Mouse (Mus musculus) T-helper 17 cell (primary cell): ENCODE results near the gene Adam15.

Source experiments
- in situ Hi-C, 2 experiments: fragments of 300-600 bp; cut with MboI, MseI; formaldehyde crosslinking; loops; 1 replicate in 1 of 2; 2 replicates in 1 of 2; pipeline ENCODE4 v1.15.1; 2025; ENCODE audit warnings: high pct_unique_total_duplicates in 2 of 2

Gene Adam15

GRCm38 (mm10) chr3:89354816-89355511 lies 5.2 kb upstream of the Adam15 start:
- in situ Hi-C loops: no loop called here

GRCm38 (mm10) chr3:89351271-89351670 lies 1.5 kb upstream of the Adam15 start:
- in situ Hi-C loops: no loop called here

GRCm38 (mm10) chr3:89348911-89349868 lies 606 bp downstream of the Adam15 start:
- in situ Hi-C loops: loop anchor here (10.0 kb wide), 1 partner anchor 136 kb away; no protein-coding TSS in a partner anchor

GRCm38 (mm10) chr3:89347916-89348315 lies 1.9 kb downstream of the Adam15 start:
- in situ Hi-C loops: loop anchor here (10.0 kb wide), 1 partner anchor 137 kb away; no protein-coding TSS in a partner anchor

- in situ Hi-C loops: loop anchor here (10.0 kb wide), 1 partner anchor 138 kb away; no protein-coding TSS in a partner anchor
These were observed 2.8 kb downstream of the Adam15 start for GRCm38 (mm10) chr3:89346815-89347540.

GRCm38 (mm10) chr3:89343279-89343678 lies 6.5 kb downstream of the Adam15 start:
- in situ Hi-C loops: loop anchor here (10.0 kb wide), 1 partner anchor 142 kb away; no protein-coding TSS in a partner anchor

- in situ Hi-C loops: loop anchor here (10.0 kb wide), 1 partner anchor 143 kb away; no protein-coding TSS in a partner anchor
These were observed 8.0 kb downstream of the Adam15 start for GRCm38 (mm10) chr3:89341794-89342193.

- in situ Hi-C loops: loop anchor here (10.0 kb wide), 1 partner anchor 144 kb away; no protein-coding TSS in a partner anchor
These were observed 9.3 kb downstream of the Adam15 start for GRCm38 (mm10) chr3:89340465-89340864.

- in situ Hi-C loops: no loop called here
These were observed 10.4 kb downstream of the Adam15 start for GRCm38 (mm10) chr3:89339416-89339815.

- in situ Hi-C loops: no loop called here
These were observed 11.8 kb downstream of the Adam15 start, which contains the start of gene Efna4 for GRCm38 (mm10) chr3:89337721-89338578. Gene Efna4, minus strand, starts transcription at chr3:89338028.

- in situ Hi-C loops: no loop called here
These were observed 12.6 kb downstream of the Adam15 start for GRCm38 (mm10) chr3:89337062-89337720.

GRCm38 (mm10) chr3:89336529-89336928 lies 13.3 kb downstream of the Adam15 start:
- in situ Hi-C loops: no loop called here

GRCm38 (mm10) chr3:89333053-89333452 lies 16.7 kb downstream of the Adam15 start:
- in situ Hi-C loops: no loop called here

- in situ Hi-C loops: no loop called here
These were observed 17.3 kb downstream of the Adam15 start for GRCm38 (mm10) chr3:89332476-89332875.

- in situ Hi-C loops: no loop called here
These were observed 17.8 kb downstream of the Adam15 start for GRCm38 (mm10) chr3:89332013-89332412.

GRCm38 (mm10) chr3:89331561-89331960 lies 18.2 kb downstream of the Adam15 start:
- in situ Hi-C loops: no loop called here

GRCm38 (mm10) chr3:89330948-89331347 lies 18.8 kb downstream of the Adam15 start:
- in situ Hi-C loops: no loop called here

GRCm38 (mm10) chr3:89330346-89330745 lies 19.4 kb downstream of the Adam15 start:
- in situ Hi-C loops: no loop called here

GRCm38 (mm10) chr3:89328623-89329022 lies 21.2 kb downstream of the Adam15 start:
- in situ Hi-C loops: no loop called here

GRCm38 (mm10) chr3:89327371-89327870 lies 22.4 kb downstream of the Adam15 start:
- in situ Hi-C loops: no loop called here
